Mouse (Mus musculus): Measurements from ENCODE around the gene Map2k1. TPM values are rescaled to one million over a fixed set of nuclear protein-coding genes. Genes with fewer than 3 reads are reported as not detected.
A peak's percentile ranks its signal among the peaks of the same experiment; 100 is the strongest.

Gene Map2k1
- polyA plus RNA-seq, 1 experiment = 51.6 TPM

DNA sequence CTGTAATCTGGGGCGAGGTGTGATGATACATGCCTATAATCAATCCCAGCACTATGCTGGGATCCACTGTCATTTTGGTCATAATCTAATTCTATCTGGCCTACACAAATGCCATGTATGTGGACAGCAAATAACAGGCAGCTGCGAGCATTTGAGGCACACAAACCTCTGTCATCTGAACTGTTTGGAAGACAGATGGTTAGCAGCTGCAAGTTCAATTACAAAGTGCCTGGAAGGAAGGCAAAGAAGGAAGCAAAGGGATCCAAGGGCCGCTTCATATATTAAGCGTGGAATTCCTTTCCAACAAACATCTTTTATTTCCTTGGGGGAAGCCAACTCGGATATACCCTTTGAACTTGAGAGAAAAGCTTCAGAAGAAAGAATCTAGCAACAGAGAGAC is 19.8 kb downstream of the Map2k1 start:
- Histone ChIP-seq H3K4me3 (ENCODE audit: low read depth, low read length) (no peak overlapping the region), H3K4me1 (ENCODE audit: control insufficient read depth, insufficient read depth, insufficient read length, low read length) (no peaks in the 10 kb centered on the region), H3K36me3 (ENCODE audit: control insufficient read depth, insufficient read depth, low read length) (peaks cover 4% of the 10 kb centered on the region; the same call in 1 of the 2 replicates), H3K27me3 (ENCODE audit: control insufficient read depth, insufficient read depth, low read length) (no peaks in the 10 kb centered on the region), H3K27ac (ENCODE audit: insufficient read depth, low read depth, low read length) (no peak overlapping the region)
- TF ChIP-seq POLR2A (IDR thresholded peaks at IDR 0.05; ENCODE audit: low read depth, low read length) (no peak), CTCF (IDR thresholded peaks at IDR 0.05; ENCODE audit: extremely low read depth, insufficient read length, insufficient replicate concordance, low read depth, low read length) (no peak)
- WGBS = 72% methylated on average over 5 of the region's 5 CpGs

- H3K36me3 ChIP-seq (ENCODE audit: control insufficient read depth, insufficient read depth, low read length) = peaks cover 5% of the 10 kb centered on the region; the same call in 1 of the 2 replicates
- H3K27ac ChIP-seq (ENCODE audit: insufficient read depth, low read depth, low read length) = no peak overlapping the region
- H3K4me3 ChIP-seq (ENCODE audit: low read depth, low read length) = no peak overlapping the region
- TF ChIP-seq CTCF (IDR thresholded peaks at IDR 0.05; ENCODE audit: extremely low read depth, insufficient read length, insufficient replicate concordance, low read depth, low read length) (no peak), POLR2A (IDR thresholded peaks at IDR 0.05; ENCODE audit: low read depth, low read length) (no peak)
- no peaks in the 10 kb centered on the region for H3K27me3 ChIP-seq (ENCODE audit: control insufficient read depth, insufficient read depth, low read length)
- WGBS = 68% methylated on average over 9 of the region's 9 CpGs
- H3K4me1 ChIP-seq (ENCODE audit: control insufficient read depth, insufficient read depth, insufficient read length, low read length) = no peaks in the 10 kb centered on the region; the same call in 1 of the 2 replicates
Measured at GRCm38 (mm10) chr9:64232257-64232957, 21.0 kb downstream of the Map2k1 start.

- 84% methylated on average over 3 of the region's 3 CpGs for WGBS
- Histone ChIP-seq H3K36me3 (ENCODE audit: control insufficient read depth, insufficient read depth, low read length) (peaks cover 5% of the 10 kb centered on the region; the same call in 1 of the 2 replicates), H3K27me3 (ENCODE audit: control insufficient read depth, insufficient read depth, low read length) (no peaks in the 10 kb centered on the region), H3K4me3 (ENCODE audit: low read depth, low read length) (no peak overlapping the region), H3K4me1 (ENCODE audit: control insufficient read depth, insufficient read depth, insufficient read length, low read length) (peaks cover 4% of the 10 kb centered on the region; the same call in 1 of the 2 replicates), H3K27ac (ENCODE audit: insufficient read depth, low read depth, low read length) (0 out of 2 replicates have a peak overlapping the region, but pooled peaks have one; percentile 12)
- TF ChIP-seq CTCF (IDR thresholded peaks at IDR 0.05; ENCODE audit: extremely low read depth, insufficient read length, insufficient replicate concordance, low read depth, low read length) (no peak), POLR2A (IDR thresholded peaks at IDR 0.05; ENCODE audit: low read depth, low read length) (no peak)
Measured at GRCm38 (mm10) chr9:64231674-64232073, 21.8 kb downstream of the Map2k1 start.

DNA sequence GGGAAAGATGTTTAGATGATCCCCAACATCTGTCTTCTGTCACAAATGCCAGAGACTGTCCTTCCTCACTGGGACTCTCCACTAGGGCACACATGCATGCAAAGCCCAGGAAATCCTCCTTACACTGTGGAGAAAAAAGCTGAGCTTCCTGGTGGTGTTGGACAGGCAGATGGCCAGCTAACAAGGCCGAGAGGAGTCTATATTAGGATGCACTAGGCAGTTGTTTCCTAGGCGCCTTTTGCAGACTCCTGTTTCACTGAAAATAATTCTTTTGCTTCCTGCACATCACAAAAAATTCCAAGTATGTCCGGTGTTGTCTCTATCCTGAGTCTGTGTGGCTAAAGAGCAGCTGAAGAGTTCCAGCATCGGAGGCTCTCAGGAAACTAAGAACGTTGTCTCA is 22.3 kb downstream of the Map2k1 start:
- Histone ChIP-seq H3K4me3 (ENCODE audit: low read depth, low read length) (no peak overlapping the region), H3K36me3 (ENCODE audit: control insufficient read depth, insufficient read depth, low read length) (peaks cover 3% of the 10 kb centered on the region; the same call in 1 of the 2 replicates), H3K27me3 (ENCODE audit: control insufficient read depth, insufficient read depth, low read length) (no peaks in the 10 kb centered on the region), H3K4me1 (ENCODE audit: control insufficient read depth, insufficient read depth, insufficient read length, low read length) (peaks cover 4% of the 10 kb centered on the region; the same call in 1 of the 2 replicates), H3K27ac (ENCODE audit: insufficient read depth, low read depth, low read length) (0 out of 2 replicates have a peak overlapping the region, but pooled peaks have one; percentile 12)
- WGBS = 72% methylated on average over 5 of the region's 5 CpGs
- no peak for TF ChIP-seq POLR2A (IDR thresholded peaks at IDR 0.05; ENCODE audit: low read depth, low read length)

DNA sequence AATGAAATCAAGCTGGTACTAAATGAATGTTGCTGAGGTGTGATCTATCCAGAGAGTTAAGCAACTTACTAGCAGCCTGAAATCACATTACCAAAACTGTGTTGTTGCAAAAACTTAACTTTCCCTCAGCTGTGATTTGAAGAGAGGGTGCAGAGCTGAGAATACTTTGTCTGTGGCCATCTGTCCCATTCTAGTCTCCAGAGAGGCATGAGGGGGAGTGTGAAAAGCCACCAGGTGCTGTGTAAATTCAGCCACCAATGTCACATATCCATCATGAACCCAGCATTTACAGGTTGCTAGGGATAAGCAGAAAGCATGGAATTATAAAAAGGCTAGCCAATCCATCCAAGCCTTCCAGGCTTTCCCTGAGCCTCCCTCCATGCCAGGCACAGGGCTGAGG is 24.5 kb downstream of the Map2k1 start:
- TF ChIP-seq CTCF (IDR thresholded peaks at IDR 0.05; ENCODE audit: extremely low read depth, insufficient read length, insufficient replicate concordance, low read depth, low read length) (no peak), POLR2A (IDR thresholded peaks at IDR 0.05; ENCODE audit: low read depth, low read length) (no peak)
- H3K27ac ChIP-seq (ENCODE audit: insufficient read depth, low read depth, low read length) = no peak overlapping the region

GRCm38 (mm10) chr9:64227736-64228135 is 25.7 kb downstream of the Map2k1 start:
- WGBS = 74% methylated on average over 12 of the region's 12 CpGs
- Histone ChIP-seq H3K27ac (ENCODE audit: insufficient read depth, low read depth, low read length) (no peak overlapping the region), H3K4me3 (ENCODE audit: low read depth, low read length) (peak overlapping the region; percentile 18), H3K4me1 (ENCODE audit: control insufficient read depth, insufficient read depth, insufficient read length, low read length) (peaks cover 13% of the 10 kb centered on the region; the same call in 1 of the 2 replicates), H3K36me3 (ENCODE audit: control insufficient read depth, insufficient read depth, low read length) (0 out of 2 replicates have a peak, but pooled peaks cover 1% of the 10 kb centered on the region), H3K27me3 (ENCODE audit: control insufficient read depth, insufficient read depth, low read length) (no peaks in the 10 kb centered on the region)
- TF ChIP-seq POLR2A (IDR thresholded peaks at IDR 0.05; ENCODE audit: low read depth, low read length) (no peak), CTCF (IDR thresholded peaks at IDR 0.05; ENCODE audit: extremely low read depth, insufficient read length, insufficient replicate concordance, low read depth, low read length) (no peak)

More for the DNA sequence above, 24.5 kb downstream of the Map2k1 start:
- H3K36me3 ChIP-seq (ENCODE audit: control insufficient read depth, insufficient read depth, low read length) = 0 out of 2 replicates have a peak, but pooled peaks cover 1% of the 10 kb centered on the region
- no peaks in the 10 kb centered on the region for H3K27me3 ChIP-seq (ENCODE audit: control insufficient read depth, insufficient read depth, low read length)
- no peak overlapping the region for H3K4me3 ChIP-seq (ENCODE audit: low read depth, low read length)
- H3K4me1 ChIP-seq (ENCODE audit: control insufficient read depth, insufficient read depth, insufficient read length, low read length) = peaks cover 10% of the 10 kb centered on the region; the same call in 1 of the 2 replicates

DNA sequence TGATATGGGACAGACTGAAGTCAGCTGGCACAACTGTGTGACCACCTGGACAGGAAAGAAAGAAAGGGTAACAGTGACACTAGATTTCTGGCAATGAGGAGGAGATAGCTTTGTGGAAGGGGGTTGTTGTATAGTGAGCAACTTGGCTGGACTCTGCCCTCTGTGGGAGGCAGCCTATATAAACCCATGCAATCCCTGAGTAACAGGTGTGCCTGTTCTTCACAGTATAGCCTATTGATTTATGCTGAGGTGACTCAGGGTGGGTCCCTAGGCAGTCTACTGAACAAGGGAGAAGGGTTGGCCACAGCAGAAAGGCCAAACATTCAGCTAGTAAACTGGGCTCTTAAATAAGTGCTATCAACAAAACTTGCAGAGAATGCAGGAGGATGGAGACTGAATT is 27.6 kb downstream of the Map2k1 start:
- Histone ChIP-seq H3K4me1 (ENCODE audit: control insufficient read depth, insufficient read depth, insufficient read length, low read length) (peaks cover 22% of the 10 kb centered on the region; the same call in 1 of the 2 replicates), H3K4me3 (ENCODE audit: low read depth, low read length) (no peak overlapping the region), H3K36me3 (ENCODE audit: control insufficient read depth, insufficient read depth, low read length) (0 out of 2 replicates have a peak, but pooled peaks cover 1% of the 10 kb centered on the region), H3K27me3 (ENCODE audit: control insufficient read depth, insufficient read depth, low read length) (no peaks in the 10 kb centered on the region), H3K27ac (ENCODE audit: insufficient read depth, low read depth, low read length) (peak overlapping the region; percentile 45; the same call in 1 of the 2 replicates)
- no peak for TF ChIP-seq POLR2A (IDR thresholded peaks at IDR 0.05; ENCODE audit: low read depth, low read length)
- no peak for TF ChIP-seq CTCF (IDR thresholded peaks at IDR 0.05; ENCODE audit: extremely low read depth, insufficient read length, insufficient replicate concordance, low read depth, low read length)
